Mouse (Mus musculus) lung, adult 18-20 months (tissue): ENCODE results near the gene Ascc2.
"Not testable (repeated sequence)": the region's sequence is repeated elsewhere in the genome, so short reads cannot be mapped to it uniquely, and the experiment has no call there.

ENCODE experiments used
- DNase-seq, 2 experiments: peaks; one replicate each; pipeline ENCODE4 v3.0.0; 2022; ENCODE audit warnings: mixed read lengths in 2 of 2

Gene Ascc2

GRCm38 (mm10) chr11:4685510-4685909 is 48.0 kb downstream of the Ascc2 start:
- no peak for DNase-seq

- DNase-seq: no peak
Observed at GRCm38 (mm10) chr11:4687027-4687426, 49.5 kb downstream of the Ascc2 start.

DNA sequence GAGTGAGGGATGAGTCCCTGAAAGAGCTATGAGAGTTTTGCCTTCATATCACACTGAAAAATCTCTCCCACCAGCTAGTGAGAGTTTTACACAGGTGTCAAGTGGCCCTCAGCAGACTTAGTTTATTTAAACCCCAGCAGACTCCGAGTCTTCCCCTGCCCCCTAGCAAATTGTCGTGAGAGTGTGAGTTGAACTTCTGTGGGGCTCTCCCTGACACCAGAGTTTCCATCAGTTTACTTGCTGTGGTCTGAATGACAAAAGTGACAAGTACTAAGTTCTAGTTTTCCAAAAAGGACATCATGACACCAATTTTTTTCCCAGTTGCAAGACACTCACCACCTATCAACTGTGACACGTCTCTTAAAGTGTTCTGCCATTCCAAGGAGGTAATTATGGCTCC is 50.3 kb downstream of the Ascc2 start:
- DNase-seq: no peak

GRCm38 (mm10) chr11:4688632-4689380 is 51.3 kb downstream of the Ascc2 start:
- DNase-seq: peak in 1 of 2 experiments; percentile 31

DNA sequence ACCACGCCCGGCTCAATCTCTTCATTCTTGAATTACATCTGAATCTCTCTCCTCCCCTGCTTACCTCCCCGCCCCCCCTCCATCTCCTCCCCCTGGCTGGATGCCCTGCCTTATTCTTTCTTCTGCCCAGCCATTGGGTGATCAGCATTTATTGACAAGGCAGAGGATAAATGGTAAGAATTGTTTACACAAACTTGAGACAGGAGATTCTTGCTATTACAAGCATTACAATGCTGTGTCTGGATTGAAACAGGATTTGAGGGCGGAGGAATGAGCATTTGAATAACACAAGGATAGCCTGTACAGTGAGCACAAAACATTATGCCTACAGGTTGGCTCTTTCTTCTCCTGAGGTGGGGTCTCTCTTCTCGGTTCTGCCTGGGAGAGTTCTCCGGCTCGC is 52.8 kb downstream of the Ascc2 start:
- no peak for DNase-seq

- no peak for DNase-seq
Observed at GRCm38 (mm10) chr11:4691213-4691612, 53.7 kb downstream of the Ascc2 start.

- no peak for DNase-seq
Observed at GRCm38 (mm10) chr11:4692162-4692561, 54.6 kb downstream of the Ascc2 start.

DNA sequence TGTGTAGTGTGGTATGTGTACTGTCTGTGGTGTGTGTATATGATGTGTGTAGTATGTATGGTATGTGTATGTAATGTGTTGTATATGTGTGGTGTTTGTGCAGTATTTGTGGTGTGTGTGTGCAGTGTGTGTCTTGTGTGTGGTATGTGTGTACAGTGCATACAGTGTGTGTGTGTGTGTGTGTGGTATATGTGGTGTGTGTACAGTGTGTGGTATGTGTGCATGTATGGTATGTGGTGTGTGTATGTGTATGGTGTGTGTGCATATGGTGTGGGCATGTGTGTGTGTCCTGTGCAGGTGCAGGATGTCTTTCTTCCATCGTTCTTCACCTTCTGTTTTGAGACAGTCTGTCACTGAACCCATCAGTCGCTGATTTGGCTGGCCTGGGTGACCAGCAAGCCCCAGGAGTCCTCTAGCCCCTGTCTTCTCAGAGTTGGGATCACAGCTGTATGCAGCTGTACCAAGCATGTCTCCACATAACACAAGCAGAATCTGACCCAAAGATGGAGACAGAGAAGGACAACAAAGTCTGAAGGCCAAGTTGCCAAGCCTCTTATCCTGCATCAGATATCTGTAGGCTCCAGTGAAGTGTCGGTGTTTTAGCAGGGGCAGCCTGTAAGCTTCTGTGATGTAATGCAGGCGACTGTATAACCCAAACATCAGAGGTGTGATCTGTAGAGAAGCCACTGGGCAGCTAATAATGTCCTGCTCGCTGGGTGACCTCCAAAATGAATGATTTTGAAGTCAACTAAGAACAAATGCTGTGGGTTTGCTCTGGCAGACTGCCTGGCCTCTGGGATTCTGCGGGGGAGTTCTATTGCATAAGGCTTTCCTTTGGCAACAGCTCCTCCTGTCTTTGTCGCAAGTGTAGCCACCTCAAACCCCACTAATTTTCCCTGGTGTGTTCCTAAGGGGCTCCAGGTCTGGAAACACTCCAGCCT is 59.8 kb downstream of the Ascc2 start:
- peak; percentile 79 to 87 for DNase-seq

DNA sequence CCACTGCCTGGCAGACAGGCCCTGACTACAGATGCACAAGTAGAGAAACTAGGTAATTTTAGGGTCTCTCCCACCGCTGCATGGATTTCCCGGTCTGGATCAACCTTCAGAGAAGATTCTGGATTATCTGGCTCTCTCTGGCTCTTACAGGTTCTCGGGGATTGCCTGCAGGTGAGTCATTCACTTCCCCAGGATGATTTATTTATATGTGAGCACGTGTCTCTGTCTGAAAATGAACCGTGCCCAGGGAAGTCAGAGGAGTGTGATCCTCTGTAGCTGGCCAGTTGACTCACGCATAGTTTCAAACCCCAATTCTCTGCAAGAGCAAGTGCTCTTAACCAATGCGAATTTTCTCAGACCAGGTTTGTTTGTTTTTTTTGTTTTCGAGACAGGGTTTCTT is 63.2 kb downstream of the Ascc2 start:
- no peak for DNase-seq

- no peak for DNase-seq
Observed at GRCm38 (mm10) chr11:4703688-4704071, 66.1 kb downstream of the Ascc2 start.

DNA sequence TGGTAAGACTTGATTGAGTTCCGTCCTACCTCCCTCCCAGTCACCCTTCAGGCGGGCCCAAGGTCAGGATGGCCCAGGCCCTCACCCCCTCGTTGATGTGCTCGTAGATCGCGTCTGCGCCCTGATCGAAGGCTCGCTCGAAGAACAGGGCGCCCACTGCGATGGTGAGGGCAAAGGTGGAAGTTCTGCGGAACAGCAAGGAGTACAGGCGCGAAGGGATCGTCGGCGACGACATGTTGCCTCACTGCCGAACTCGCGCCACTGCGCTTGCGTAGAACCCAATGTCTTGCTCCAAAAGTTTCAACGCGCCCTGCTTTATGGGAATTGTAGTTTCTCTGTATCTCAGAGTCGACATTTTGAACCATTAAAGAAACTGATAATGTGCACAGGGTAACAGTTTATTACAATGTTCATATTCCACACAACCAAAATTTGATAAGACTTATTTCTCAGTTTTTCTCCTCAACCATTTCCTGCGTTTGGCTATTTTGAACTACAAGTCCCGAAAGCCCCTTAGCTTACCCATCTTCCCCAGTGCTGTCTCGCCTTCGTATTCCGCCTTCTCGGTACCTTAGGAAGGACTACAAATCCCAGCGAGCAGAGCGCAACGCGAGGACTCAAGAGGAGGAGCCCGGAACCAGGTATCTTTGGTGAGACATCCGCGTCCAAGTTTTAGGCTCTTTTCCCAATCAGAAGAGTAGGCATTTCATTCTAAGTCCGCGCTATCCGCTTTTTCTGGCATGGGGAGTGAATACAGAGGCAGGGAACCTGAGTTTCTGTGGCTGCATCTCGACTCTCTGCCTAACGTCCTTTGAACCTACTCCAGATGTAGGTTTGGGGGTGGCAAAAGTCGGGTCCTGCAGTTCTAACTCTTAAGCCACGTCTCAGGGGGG is 66.8 kb downstream of the Ascc2 start, which contains the start of the genes Uqcr10 and Zmat5:
Gene Uqcr10, minus strand, starts transcription at position 271 of the 893 bp plus-strand sequence.
Gene Zmat5, plus strand, starts transcription at position 607 of the 893 bp plus-strand sequence.
- peak; percentile 91 to 94 for DNase-seq

- no peak for DNase-seq
Observed at GRCm38 (mm10) chr11:4705178-4705577, 67.6 kb downstream of the Ascc2 start.

DNA sequence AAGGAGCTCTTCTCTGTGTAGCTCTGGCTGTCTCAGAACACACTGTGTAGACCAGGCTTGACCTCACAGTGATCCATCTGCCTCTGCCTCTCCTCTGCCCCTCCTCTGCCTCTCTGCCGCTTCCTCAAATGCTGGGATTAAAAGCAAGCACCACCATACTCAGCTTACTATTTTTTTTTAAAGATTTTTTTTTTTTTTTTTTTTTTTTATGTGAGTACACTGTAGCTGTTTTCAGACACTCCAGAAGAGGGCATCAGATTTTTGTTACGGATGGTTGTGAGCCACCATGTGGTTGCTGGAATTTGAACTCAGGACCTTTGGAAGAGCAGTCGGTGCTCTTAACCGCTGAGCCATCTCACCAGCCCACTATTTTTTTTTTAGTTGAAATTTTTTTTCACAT is 72.6 kb downstream of the Ascc2 start:
- not testable (repeated sequence) for DNase-seq

DNA sequence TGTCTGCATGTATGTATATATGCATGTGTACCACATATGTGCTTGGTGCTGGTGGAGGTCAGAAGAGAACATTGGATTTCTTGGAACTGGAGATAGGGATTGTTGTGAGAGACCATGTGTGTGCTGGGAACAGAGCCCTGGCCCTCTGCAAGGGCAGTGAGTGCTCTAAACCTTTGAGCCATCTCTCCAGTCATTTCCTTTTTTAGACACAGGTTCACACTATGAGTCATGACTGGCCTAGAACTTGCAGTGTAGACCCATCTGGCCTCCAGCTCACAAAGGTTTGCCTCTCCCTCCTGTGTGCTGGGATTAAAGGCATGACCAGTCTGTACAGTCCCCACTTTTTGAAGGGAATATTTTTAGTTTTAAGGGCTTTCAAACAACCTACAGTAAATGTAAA is 75.3 kb downstream of the Ascc2 start:
- no peak for DNase-seq

DNA sequence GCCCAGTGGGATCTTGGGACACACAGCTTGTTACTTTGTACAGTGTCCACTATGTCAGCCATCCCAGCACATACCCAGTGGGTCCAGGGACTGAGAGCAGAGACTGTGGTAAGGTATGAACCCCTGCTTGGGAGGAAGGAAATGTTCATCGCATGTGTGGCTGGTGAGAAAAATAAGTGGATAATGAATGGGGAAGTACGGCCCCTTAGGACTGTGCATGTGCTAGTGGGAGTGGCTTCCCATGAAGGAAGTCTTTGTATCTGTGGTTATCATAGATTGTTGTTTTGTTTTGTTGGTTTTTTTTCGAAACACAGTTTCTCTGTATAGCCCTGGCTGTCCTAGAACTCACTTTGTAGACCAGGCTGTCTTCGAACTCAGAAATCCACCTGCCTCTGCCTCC is 77.2 kb downstream of the Ascc2 start:
- DNase-seq: no peak

- no peak for DNase-seq
Observed at GRCm38 (mm10) chr11:4715596-4715995, 78.0 kb downstream of the Ascc2 start.

DNA sequence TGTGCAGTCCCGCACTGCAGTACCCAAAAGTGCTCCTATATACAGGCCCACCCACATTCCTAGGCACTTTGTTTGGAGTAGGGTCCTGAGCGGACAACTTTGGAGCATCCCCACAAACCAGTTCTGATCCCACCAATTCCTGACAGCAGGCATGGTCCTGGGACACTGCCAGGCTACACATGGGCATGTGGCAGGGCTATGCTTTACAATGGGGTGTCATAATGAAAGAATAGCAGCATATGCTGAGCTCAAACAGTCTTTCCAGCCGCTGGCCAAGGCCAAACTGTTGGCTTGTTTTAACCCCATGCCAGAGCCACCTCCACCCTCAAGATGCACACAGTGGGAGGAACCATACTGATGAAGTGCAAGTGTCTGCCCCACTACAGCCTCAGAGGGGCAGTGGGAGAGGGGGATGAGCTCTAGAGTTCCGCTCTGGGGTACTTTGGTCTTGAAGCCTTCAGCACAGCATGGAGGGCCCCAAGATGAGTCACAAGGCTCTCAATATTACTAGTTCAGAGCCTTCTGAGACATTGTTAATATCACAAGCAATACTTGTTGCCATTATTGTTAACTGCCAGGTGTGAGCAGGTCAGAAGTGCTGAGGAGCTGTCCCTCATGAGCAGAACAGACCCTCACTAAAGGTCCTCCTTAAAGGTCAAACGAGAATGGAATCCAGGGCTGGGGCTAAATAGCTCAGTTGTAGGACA is 79.1 kb downstream of the Ascc2 start:
- no peak for DNase-seq

GRCm38 (mm10) chr11:4718548-4718947 is 81.0 kb downstream of the Ascc2 start:
- DNase-seq: no peak

GRCm38 (mm10) chr11:4719961-4720360 is 82.4 kb downstream of the Ascc2 start:
- DNase-seq: no peak

GRCm38 (mm10) chr11:4720393-4720792 is 82.8 kb downstream of the Ascc2 start:
- DNase-seq: no peak

- peak; percentile 70 to 78 for DNase-seq
Observed at GRCm38 (mm10) chr11:4720900-4721580, 83.5 kb downstream of the Ascc2 start.
